Mouse (Mus musculus) forelimb bud, embryonic 11.5 days (tissue): Measurements from ENCODE around the gene Lsm14a.

ENCODE experiments used
- DNase-seq: peaks from one replicate; pipeline ENCODE4 v3.0.0-alpha.2; 2012; ENCODE audit warnings: low read depth, low spot score

The Lsm14a gene

DNA sequence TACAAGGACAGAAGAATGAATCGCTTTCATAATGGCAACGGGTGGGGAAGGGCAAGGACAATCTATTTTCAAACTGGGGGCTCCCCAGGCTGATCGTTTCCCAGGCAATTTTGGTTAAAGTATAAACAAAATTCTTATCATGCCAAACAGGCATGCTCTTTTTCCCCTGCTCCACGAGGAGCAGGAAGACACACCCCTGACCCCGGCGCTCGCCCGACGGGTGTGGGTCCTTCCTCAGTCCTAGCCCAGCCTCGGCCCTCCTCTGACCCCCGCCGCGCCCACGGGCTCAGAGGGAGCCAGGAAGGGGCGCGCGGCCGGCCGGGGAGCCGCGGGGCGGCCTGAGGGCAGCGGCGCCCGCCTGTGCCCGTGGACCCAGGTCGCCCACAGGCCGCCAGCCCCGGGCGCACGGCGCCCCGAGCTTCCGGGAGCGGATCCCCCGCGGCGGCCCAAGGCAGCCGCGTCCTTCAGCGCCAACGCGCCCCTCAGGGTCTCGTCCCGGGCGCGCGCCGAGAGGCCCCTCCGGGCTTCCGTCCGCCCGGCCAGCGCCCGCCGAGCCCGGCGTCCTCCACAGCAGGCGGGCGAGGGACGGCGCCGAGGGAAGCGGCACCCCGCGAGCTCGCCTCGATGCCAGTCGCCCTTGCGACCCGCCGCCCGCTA, 80.2 kb downstream of the Lsm14a start:
- peak; percentile 14 for DNase-seq

DNA sequence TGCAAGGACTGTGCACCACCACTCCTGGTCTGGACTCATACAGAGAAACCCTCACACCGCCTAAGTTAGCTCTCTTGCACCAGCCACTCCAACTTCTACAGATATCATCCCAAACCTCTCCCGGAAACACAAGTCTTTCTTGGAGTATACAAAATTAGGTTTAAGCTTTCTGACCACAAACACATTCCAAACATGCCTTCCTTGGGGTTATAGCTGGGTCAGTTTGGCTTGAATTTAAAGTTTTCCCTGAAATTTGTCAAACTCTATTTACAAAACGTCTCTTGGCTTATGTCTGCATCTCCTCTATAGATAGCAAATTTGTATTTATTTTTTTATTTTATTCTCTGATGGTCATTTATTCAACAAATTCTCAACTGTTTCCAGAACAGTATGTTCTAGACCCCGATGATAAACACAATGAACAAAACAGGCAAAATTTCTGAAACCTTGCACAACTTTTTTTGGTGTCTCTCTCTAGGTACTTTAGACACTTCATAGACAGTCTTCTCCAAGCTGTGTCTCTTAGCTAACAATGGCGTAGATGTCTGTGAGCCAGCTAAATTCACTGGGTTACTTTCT, 83.8 kb downstream of the Lsm14a start:
- no peak for DNase-seq

DNA sequence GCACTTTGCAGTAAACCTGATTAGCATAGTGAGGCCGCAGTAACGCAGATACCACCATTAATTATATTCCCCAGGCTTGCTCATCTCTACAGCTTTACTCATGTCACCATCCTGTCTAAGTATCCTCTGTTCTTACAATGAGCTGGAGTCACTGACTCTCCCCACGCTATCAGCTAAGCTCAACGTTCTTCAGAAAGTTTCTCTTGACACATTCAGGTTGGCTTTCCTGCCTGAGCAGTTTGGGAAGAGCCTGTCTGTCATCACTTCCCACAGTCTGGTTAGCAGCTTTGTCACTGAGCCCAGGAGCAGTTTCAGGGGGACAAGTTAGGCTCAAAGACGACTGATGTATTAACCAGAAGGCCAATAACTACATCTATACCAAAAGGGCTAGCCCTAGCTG, 84.5 kb downstream of the Lsm14a start:
- no peak for DNase-seq

- DNase-seq: no peak
Observed at GRCm38 (mm10) chr7:34305454-34305853, 87.7 kb downstream of the Lsm14a start.

DNA sequence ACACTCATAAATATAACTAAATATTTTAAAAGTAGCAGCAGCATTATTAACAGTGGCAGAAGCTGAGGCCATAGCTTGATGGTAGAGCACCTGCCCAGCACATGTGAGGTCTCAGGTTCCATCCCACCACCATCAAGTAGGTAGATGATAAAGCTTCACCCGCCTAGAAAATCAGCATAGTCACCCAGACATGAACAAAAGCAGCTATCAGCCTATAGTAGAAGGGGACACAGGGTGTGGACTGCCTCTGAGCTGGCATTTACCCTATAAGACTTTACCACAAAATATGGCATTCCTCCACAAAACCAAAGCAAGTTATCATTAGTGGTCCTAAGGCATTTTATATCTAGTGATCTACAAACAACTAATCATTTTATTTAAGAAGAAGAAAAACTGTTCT, 90.5 kb downstream of the Lsm14a start:
- DNase-seq: no peak

- no peak for DNase-seq
Observed at GRCm38 (mm10) chr7:34301952-34302351, 91.2 kb downstream of the Lsm14a start.

DNA sequence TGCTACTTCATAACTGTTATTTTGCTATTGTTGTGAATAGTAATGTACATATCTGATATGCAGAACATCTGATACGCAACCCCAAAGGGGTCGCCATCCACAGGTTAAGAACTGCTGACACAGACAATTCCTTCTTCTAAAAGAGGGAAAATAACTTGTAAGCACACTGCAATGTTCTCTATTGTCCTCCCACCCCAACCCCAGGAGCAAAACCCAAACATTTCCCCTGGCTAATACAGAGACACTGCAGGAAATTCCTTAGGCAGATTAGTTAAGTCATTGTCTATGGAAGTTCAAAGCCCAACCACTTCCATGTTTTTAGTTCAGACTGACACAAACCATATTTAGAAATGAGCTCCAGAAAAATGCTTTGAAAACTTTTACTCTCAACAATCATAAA, 94.3 kb downstream of the Lsm14a start:
- no peak for DNase-seq

DNA sequence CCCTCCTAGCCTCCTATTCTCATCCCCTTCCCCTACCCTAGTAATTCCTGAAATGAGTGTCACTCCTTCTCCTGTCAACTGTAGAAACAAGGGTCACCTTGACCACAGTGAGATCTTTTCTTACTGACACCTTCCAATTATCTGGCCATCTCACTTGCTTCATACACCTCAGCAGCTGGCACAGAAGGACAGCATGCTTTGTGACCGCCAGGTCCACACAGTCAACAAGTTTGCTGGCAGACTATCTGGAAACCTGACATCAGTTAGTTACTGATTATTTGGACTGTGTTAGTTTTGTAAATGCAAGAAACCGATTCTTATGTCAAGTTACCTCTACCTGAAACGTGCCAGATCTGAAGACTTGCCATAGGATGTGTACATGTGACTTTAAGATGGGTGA, 97.0 kb downstream of the Lsm14a start:
- DNase-seq: no peak
